Mouse (Mus musculus): ENCODE results near the gene Gab1. TPM values are rescaled to one million over a fixed set of nuclear protein-coding genes. Genes with fewer than 3 reads are reported as not detected.
A peak's percentile ranks its signal among the peaks of the same experiment; 100 is the strongest.

The Gab1 gene
- polyA plus RNA-seq, 1 experiment from 2014 or later: 13.6 TPM

- Histone ChIP-seq H3K9ac (ENCODE audit: low read length) (no peak overlapping the region), H3K4me3 (replicated peaks; ENCODE audit: low read length) (no peak overlapping the region), H3K4me2 (ENCODE audit: low read depth, low read length) (no peak overlapping the region), H3K4me1 (ENCODE audit: control insufficient read depth, insufficient read depth, low read length) (peaks cover 18% of the 10 kb centered on the region), H3K27me3 (ENCODE audit: control insufficient read depth, insufficient read depth, low read length) (no peaks in the 10 kb centered on the region), H3K36me3 (ENCODE audit: control insufficient read depth, insufficient read depth, low read length) (no peaks in the 10 kb centered on the region), H3K27ac (ENCODE audit: low read length) (no peak overlapping the region), H3K9me3 (replicated peaks; ENCODE audit: control insufficient read depth, low read length) (no peaks in the 10 kb centered on the region)
- ATAC-seq (ENCODE audit: insufficient read depth, low FRiP score): no peak
- WGBS: 71% methylated on average over 4 of the region's 4 CpGs
Measured at GRCm38 (mm10) chr8:80825136-80825535, 55.2 kb downstream of the Gab1 start.

DNA sequence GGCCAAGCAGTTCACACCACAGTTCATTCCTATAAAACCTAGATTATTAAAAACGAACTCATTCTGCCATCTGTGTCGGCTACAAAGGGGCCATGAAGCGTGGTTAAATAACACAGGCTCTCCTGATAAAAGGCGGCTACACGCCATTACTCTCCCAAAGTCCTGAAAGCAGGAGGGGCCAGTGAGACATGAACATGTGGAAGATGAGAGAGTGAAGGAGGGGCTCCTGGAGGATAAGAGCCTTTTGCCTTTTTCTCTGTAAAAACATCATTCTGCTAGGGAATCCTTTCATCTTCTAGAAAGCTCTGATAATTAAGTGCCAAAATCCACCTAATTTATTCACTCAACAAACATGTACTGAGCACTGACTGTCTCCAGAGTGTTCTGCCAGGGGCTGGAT is 55.9 kb downstream of the Gab1 start:
- Histone ChIP-seq H3K4me1 (ENCODE audit: control insufficient read depth, insufficient read depth, low read length) (peaks cover 23% of the 10 kb centered on the region), H3K9ac (ENCODE audit: low read length) (no peak overlapping the region), H3K4me2 (ENCODE audit: low read depth, low read length) (no peak overlapping the region), H3K9me3 (replicated peaks; ENCODE audit: control insufficient read depth, low read length) (no peaks in the 10 kb centered on the region), H3K36me3 (ENCODE audit: control insufficient read depth, insufficient read depth, low read length) (no peaks in the 10 kb centered on the region), H3K4me3 (replicated peaks; ENCODE audit: low read length) (no peak overlapping the region), H3K27me3 (ENCODE audit: control insufficient read depth, insufficient read depth, low read length) (no peaks in the 10 kb centered on the region), H3K27ac (ENCODE audit: low read length) (no peak overlapping the region)
- WGBS: 51% methylated on average over 5 of the region's 5 CpGs
- ATAC-seq (ENCODE audit: insufficient read depth, low FRiP score): no peak

DNA sequence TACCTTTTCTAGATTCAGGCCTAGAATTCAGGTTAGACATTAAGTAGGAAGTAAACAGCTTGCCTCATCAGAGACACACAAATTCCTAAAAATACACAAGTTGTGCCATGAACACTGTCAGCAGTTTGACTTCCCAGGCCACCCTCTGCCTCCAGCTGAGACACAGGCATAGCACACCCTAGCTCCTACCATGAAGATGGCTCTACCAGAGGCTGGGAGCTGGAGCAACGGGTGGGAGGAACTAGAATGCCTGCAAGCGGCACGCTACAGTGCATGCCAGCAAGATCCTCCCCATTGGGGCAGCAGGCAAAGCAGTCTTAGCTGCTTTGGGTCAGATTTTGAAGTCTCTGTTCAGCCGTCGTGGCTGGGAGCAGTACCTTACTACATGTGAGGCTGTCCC is 57.1 kb downstream of the Gab1 start:
- no peak overlapping the region for H3K4me3 ChIP-seq (replicated peaks; ENCODE audit: low read length)
- no peak overlapping the region for H3K4me2 ChIP-seq (ENCODE audit: low read depth, low read length)
- H3K9me3 ChIP-seq (replicated peaks; ENCODE audit: control insufficient read depth, low read length): no peaks in the 10 kb centered on the region
- 74% methylated on average over 5 of the region's 5 CpGs for WGBS
- H3K4me1 ChIP-seq (ENCODE audit: control insufficient read depth, insufficient read depth, low read length): peaks cover 30% of the 10 kb centered on the region
- ATAC-seq (ENCODE audit: insufficient read depth, low FRiP score): no peak
- 0 out of 2 replicates have a peak overlapping the region, but pooled peaks have one; percentile 3 for H3K9ac ChIP-seq (ENCODE audit: low read length)
- no peaks in the 10 kb centered on the region for H3K36me3 ChIP-seq (ENCODE audit: control insufficient read depth, insufficient read depth, low read length)
- no peak overlapping the region for H3K27ac ChIP-seq (ENCODE audit: low read length)
- no peaks in the 10 kb centered on the region for H3K27me3 ChIP-seq (ENCODE audit: control insufficient read depth, insufficient read depth, low read length)

DNA sequence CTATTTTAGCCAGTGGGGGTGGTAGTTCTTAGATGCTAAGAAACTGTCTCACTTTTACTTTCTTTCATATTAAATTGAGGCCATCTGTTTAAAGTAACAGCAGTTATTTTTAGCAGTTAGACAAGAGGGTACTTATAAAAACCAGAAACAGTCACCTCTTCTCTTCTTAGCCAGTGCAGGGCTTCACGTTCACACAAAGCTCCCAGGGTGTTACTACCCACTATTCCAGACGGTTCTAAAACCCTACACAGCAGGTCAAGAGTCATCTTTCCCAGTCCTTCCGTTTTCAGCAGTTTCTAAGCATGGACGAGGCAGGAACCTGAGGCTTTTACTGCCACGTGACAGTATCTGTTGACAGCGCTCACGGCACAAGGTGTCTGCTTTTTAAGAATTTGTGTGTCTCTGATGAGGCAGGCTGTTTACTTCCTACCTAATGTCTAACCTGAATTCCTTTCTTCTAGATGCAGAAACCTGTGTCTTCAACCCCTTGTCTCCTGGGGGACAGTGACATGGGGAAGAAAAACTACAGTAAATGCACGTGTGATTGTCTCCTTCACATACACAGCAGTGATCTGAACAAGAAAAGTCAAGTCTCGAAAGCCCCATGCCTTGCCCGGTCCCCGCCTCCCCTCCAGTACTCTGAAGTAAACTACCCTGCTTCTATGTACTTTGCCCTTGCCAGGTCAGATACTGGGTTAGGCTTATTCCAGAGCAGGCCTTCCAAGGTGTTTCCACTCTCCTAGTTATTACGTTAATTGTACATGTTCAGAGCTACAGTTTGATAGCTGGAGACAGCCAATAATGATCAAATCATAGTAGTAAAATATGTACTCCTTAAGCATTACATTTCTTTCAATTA is 58.7 kb downstream of the Gab1 start:
- H3K9ac ChIP-seq (ENCODE audit: low read length): no peak overlapping the region
- H3K4me3 ChIP-seq (replicated peaks; ENCODE audit: low read length): no peak overlapping the region
- WGBS: 49% methylated on average over 12 of the region's 12 CpGs
- H3K27me3 ChIP-seq (ENCODE audit: control insufficient read depth, insufficient read depth, low read length): no peaks in the 10 kb centered on the region
- peaks cover 32% of the 10 kb centered on the region for H3K4me1 ChIP-seq (ENCODE audit: control insufficient read depth, insufficient read depth, low read length)
- 0 out of 2 replicates have a peak, but pooled peaks have one; percentile 49 for ATAC-seq (ENCODE audit: insufficient read depth, low FRiP score)
- no peak overlapping the region for H3K4me2 ChIP-seq (ENCODE audit: low read depth, low read length)
- H3K36me3 ChIP-seq (ENCODE audit: control insufficient read depth, insufficient read depth, low read length): no peaks in the 10 kb centered on the region
- peak overlapping the region; percentile 25; the same call in 1 of the 2 replicates for H3K27ac ChIP-seq (ENCODE audit: low read length)
- no peaks in the 10 kb centered on the region for H3K9me3 ChIP-seq (replicated peaks; ENCODE audit: control insufficient read depth, low read length)

- Histone ChIP-seq H3K4me1 (ENCODE audit: control insufficient read depth, insufficient read depth, low read length) (peaks cover 35% of the 10 kb centered on the region), H3K27me3 (ENCODE audit: control insufficient read depth, insufficient read depth, low read length) (no peaks in the 10 kb centered on the region), H3K4me3 (replicated peaks; ENCODE audit: low read length) (no peak overlapping the region), H3K36me3 (ENCODE audit: control insufficient read depth, insufficient read depth, low read length) (no peaks in the 10 kb centered on the region), H3K9me3 (replicated peaks; ENCODE audit: control insufficient read depth, low read length) (no peaks in the 10 kb centered on the region), H3K4me2 (ENCODE audit: low read depth, low read length) (peak overlapping the region; percentile 7; the same call in 1 of the 2 replicates), H3K27ac (ENCODE audit: low read length) (peak overlapping the region; percentile 63), H3K9ac (ENCODE audit: low read length) (no peak overlapping the region)
- ATAC-seq (ENCODE audit: insufficient read depth, low FRiP score): peak; percentile 46; the same call in 1 of the 2 replicates
- WGBS: 49% methylated on average over 6 of the region's 6 CpGs
Measured at GRCm38 (mm10) chr8:80818978-80819377, 61.3 kb downstream of the Gab1 start.

DNA sequence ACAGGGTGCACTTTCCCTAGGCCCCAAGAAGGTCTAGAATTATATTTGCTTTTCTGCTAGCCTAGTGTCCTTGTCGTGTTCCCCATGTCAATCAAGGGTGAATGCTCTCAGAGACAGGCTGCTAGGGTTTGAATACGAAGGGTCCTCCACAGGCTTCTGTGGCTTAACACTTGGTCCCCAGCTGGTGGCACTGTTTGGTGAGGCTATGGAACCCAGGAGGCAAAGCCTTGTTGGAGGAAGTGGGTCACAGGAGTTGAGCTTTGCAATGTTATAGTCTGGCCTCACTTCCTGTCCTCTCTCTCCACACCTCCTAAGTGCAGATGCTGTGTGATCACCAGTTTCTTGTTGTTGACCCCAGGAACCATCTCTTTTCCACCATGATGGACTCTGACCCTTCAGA is 63.3 kb downstream of the Gab1 start:
- no peak overlapping the region for H3K9ac ChIP-seq (ENCODE audit: low read length)
- H3K27me3 ChIP-seq (ENCODE audit: control insufficient read depth, insufficient read depth, low read length): no peaks in the 10 kb centered on the region
- 75% methylated on average over 2 of the region's 2 CpGs for WGBS
- H3K36me3 ChIP-seq (ENCODE audit: control insufficient read depth, insufficient read depth, low read length): no peaks in the 10 kb centered on the region
- H3K27ac ChIP-seq (ENCODE audit: low read length): no peak overlapping the region
- peaks cover 29% of the 10 kb centered on the region for H3K4me1 ChIP-seq (ENCODE audit: control insufficient read depth, insufficient read depth, low read length)
- no peak for ATAC-seq (ENCODE audit: insufficient read depth, low FRiP score)
- H3K4me3 ChIP-seq (replicated peaks; ENCODE audit: low read length): no peak overlapping the region
- H3K4me2 ChIP-seq (ENCODE audit: low read depth, low read length): no peak overlapping the region
- no peaks in the 10 kb centered on the region for H3K9me3 ChIP-seq (replicated peaks; ENCODE audit: control insufficient read depth, low read length)

GRCm38 (mm10) chr8:80815179-80815578 is 65.1 kb downstream of the Gab1 start:
- Histone ChIP-seq H3K9me3 (replicated peaks; ENCODE audit: control insufficient read depth, low read length) (no peaks in the 10 kb centered on the region), H3K4me2 (ENCODE audit: low read depth, low read length) (no peak overlapping the region), H3K9ac (ENCODE audit: low read length) (no peak overlapping the region), H3K4me3 (replicated peaks; ENCODE audit: low read length) (no peak overlapping the region), H3K36me3 (ENCODE audit: control insufficient read depth, insufficient read depth, low read length) (peaks cover 2% of the 10 kb centered on the region; the same call in 1 of the 2 replicates), H3K27me3 (ENCODE audit: control insufficient read depth, insufficient read depth, low read length) (no peaks in the 10 kb centered on the region), H3K27ac (ENCODE audit: low read length) (no peak overlapping the region), H3K4me1 (ENCODE audit: control insufficient read depth, insufficient read depth, low read length) (peaks cover 36% of the 10 kb centered on the region)
- ATAC-seq (ENCODE audit: insufficient read depth, low FRiP score): peak; percentile 27; the same call in 1 of the 2 replicates
- 39% methylated on average over 6 of the region's 6 CpGs for WGBS

GRCm38 (mm10) chr8:80814087-80814791 is 66.1 kb downstream of the Gab1 start:
- H3K9ac ChIP-seq (ENCODE audit: low read length): no peak overlapping the region
- H3K4me2 ChIP-seq (ENCODE audit: low read depth, low read length): no peak overlapping the region
- no peaks in the 10 kb centered on the region for H3K9me3 ChIP-seq (replicated peaks; ENCODE audit: control insufficient read depth, low read length)
- H3K27ac ChIP-seq (ENCODE audit: low read length): peak overlapping the region; percentile 39
- peaks cover 2% of the 10 kb centered on the region; the same call in 1 of the 2 replicates for H3K36me3 ChIP-seq (ENCODE audit: control insufficient read depth, insufficient read depth, low read length)
- WGBS: 35% methylated on average over 13 of the region's 13 CpGs
- H3K4me3 ChIP-seq (replicated peaks; ENCODE audit: low read length): no peak overlapping the region
- H3K4me1 ChIP-seq (ENCODE audit: control insufficient read depth, insufficient read depth, low read length): peaks cover 28% of the 10 kb centered on the region
- no peaks in the 10 kb centered on the region for H3K27me3 ChIP-seq (ENCODE audit: control insufficient read depth, insufficient read depth, low read length)
- ATAC-seq (ENCODE audit: insufficient read depth, low FRiP score): peak; percentile 53

- Histone ChIP-seq H3K4me2 (ENCODE audit: low read depth, low read length) (no peak overlapping the region), H3K9ac (ENCODE audit: low read length) (no peak overlapping the region), H3K9me3 (replicated peaks; ENCODE audit: control insufficient read depth, low read length) (no peaks in the 10 kb centered on the region), H3K27ac (ENCODE audit: low read length) (no peak overlapping the region), H3K36me3 (ENCODE audit: control insufficient read depth, insufficient read depth, low read length) (peaks cover 2% of the 10 kb centered on the region; the same call in 1 of the 2 replicates), H3K4me1 (ENCODE audit: control insufficient read depth, insufficient read depth, low read length) (peaks cover 26% of the 10 kb centered on the region), H3K27me3 (ENCODE audit: control insufficient read depth, insufficient read depth, low read length) (no peaks in the 10 kb centered on the region), H3K4me3 (replicated peaks; ENCODE audit: low read length) (no peak overlapping the region)
- no peak for ATAC-seq (ENCODE audit: insufficient read depth, low FRiP score)
- 82% methylated on average over 5 of the region's 5 CpGs for WGBS
Measured at GRCm38 (mm10) chr8:80813439-80813838, 66.9 kb downstream of the Gab1 start.
